Mouse (Mus musculus) CH12.LX (cell line): ENCODE measurements around the gene Tns4. TPM values are rescaled to one million over a fixed set of nuclear protein-coding genes. Genes with fewer than 3 reads are reported as not detected.
A peak's percentile ranks its signal among the peaks of the same experiment; 100 is the strongest.

ENCODE experiments used
- DNase-seq: peaks from one replicate; pipeline ENCODE4 v3.0.0-alpha.2; 2013; ENCODE audit errors: extremely low read depth
- H3K27ac ChIP-seq: 2 replicates; pipeline ENCODE4 v1.5.1; 2012; ENCODE audit warnings: low read depth, mild to moderate bottlenecking, control low read depth, moderate library complexity; ENCODE audit not compliant: insufficient read depth
- H3K27me3 ChIP-seq: replicated peaks from 2 replicates; pipeline ENCODE3; 2012; ENCODE audit warnings: inconsistent platforms
- H3K36me3 ChIP-seq, 2 experiments: replicated peaks in 1 of 2; 2 replicates each; pipeline versions ENCODE3 to v1.6.1; 2012; ENCODE audit warnings: inconsistent platforms in 1 of 2, low read length in 1 of 2, mild to moderate bottlenecking in 1 of 2, mixed read lengths in 1 of 2, moderate library complexity in 1 of 2; ENCODE audit not compliant: control insufficient read depth in 1 of 2, insufficient read depth in 1 of 2
- H3K4me1 ChIP-seq, 2 experiments: 2 replicates each; pipeline ENCODE4 v1.6.1; 2012; ENCODE audit warnings: inconsistent platforms in 1 of 2, moderate library complexity in 1 of 2; ENCODE audit not compliant: insufficient read depth in 2 of 2, control insufficient read depth in 1 of 2
- H3K4me2 ChIP-seq: 2 replicates; pipeline ENCODE4 v1.6.1; 2012; ENCODE audit warnings: low read depth, mild to moderate bottlenecking, control low read depth; ENCODE audit not compliant: poor library complexity, insufficient read depth, severe bottlenecking
- H3K4me3 ChIP-seq, 3 experiments: fragments of 150-350 bp in 1 of 3; sonication (generic) in 1 of 3; replicated peaks in 1 of 3; 2 replicates each; pipeline versions ENCODE3 to v1.5.1; 2011 to 2012; ENCODE audit warnings: low read depth in 2 of 3, low read length in 2 of 3, mild to moderate bottlenecking in 2 of 3, moderate library complexity in 2 of 3, control low read depth in 1 of 3, improper control_type of control experiment in 1 of 3, inconsistent platforms in 1 of 3, mixed read lengths in 1 of 3; ENCODE audit not compliant: poor library complexity in 1 of 3
- H3K79me2 ChIP-seq: replicated peaks from 2 replicates; pipeline ENCODE4 v1.6.1; 2012; ENCODE audit warnings: mild to moderate bottlenecking, moderate library complexity; ENCODE audit not compliant: control insufficient read depth, poor library complexity, insufficient read depth, severe bottlenecking; ENCODE audit errors: extremely low read depth
- H3K9ac ChIP-seq: 2 replicates; pipeline ENCODE4 v1.6.1; 2012; ENCODE audit warnings: low read depth, mild to moderate bottlenecking, control low read depth, moderate library complexity; ENCODE audit not compliant: insufficient read depth
- H3K9me3 ChIP-seq: replicated peaks from 2 replicates; pipeline ENCODE3; 2012; ENCODE audit warnings: low read length, inconsistent platforms, mixed read lengths
- EP300 ChIP-seq: IDR thresholded peaks from 2 replicates; pipeline ENCODE4 v1.6.1; 2011; ENCODE audit warnings: low read length, improper control_type of control experiment
- ETS1 ChIP-seq: conservative IDR thresholded peaks from 2 replicates; pipeline ENCODE4 v1.6.1; 2012; ENCODE audit warnings: low read depth, mild to moderate bottlenecking, inconsistent platforms, low read length, improper control_type of control experiment, moderate library complexity
- HCFC1 ChIP-seq: IDR thresholded peaks from 2 replicates; pipeline ENCODE4 v1.6.1; 2012; ENCODE audit warnings: low read depth, mild to moderate bottlenecking, inconsistent platforms, low read length, improper control_type of control experiment
- IRF4 ChIP-seq: IDR thresholded peaks from 2 replicates; pipeline ENCODE4 v1.6.1; 2014; ENCODE audit warnings: low read depth, mild to moderate bottlenecking, inconsistent platforms, low read length, improper control_type of control experiment
- JUN ChIP-seq: IDR thresholded peaks from 2 replicates; pipeline ENCODE4 v1.6.1; 2011; ENCODE audit warnings: low read depth, mild to moderate bottlenecking, low read length, improper control_type of control experiment, moderate library complexity; ENCODE audit not compliant: insufficient read depth
- JUND ChIP-seq: conservative IDR thresholded peaks from 2 replicates; pipeline ENCODE4 v1.6.1; 2011; ENCODE audit warnings: low read depth, low read length, improper control_type of control experiment
- KAT2A ChIP-seq: IDR thresholded peaks from 2 replicates; pipeline ENCODE4 v1.6.1; 2012; ENCODE audit warnings: low read length, improper control_type of control experiment, inconsistent platforms; ENCODE audit not compliant: insufficient replicate concordance
- MAFK ChIP-seq: IDR thresholded peaks from 2 replicates; pipeline ENCODE4 v1.6.1; 2011; ENCODE audit warnings: low read length, improper control_type of control experiment; ENCODE audit not compliant: insufficient replicate concordance
- MAX ChIP-seq: IDR thresholded peaks from 2 replicates; pipeline ENCODE4 v1.6.1; 2011; ENCODE audit warnings: low read length, improper control_type of control experiment
- MEF2A ChIP-seq: IDR thresholded peaks from 2 replicates; pipeline ENCODE4 v1.6.1; 2014; ENCODE audit warnings: low read depth, mild to moderate bottlenecking, inconsistent platforms, low read length, improper control_type of control experiment, borderline replicate concordance
- NRF1 ChIP-seq: IDR thresholded peaks from 2 replicates; pipeline ENCODE4 v1.6.1; 2014; ENCODE audit warnings: low read depth, mild to moderate bottlenecking, inconsistent platforms, low read length, improper control_type of control experiment, moderate library complexity
- PAX5 ChIP-seq: IDR thresholded peaks from 2 replicates; pipeline ENCODE4 v1.6.1; 2012; ENCODE audit warnings: low read length, inconsistent platforms, mixed read lengths
- POLR2A ChIP-seq: IDR thresholded peaks from 2 replicates; pipeline ENCODE4 v1.6.1; 2011; ENCODE audit warnings: low read depth, mild to moderate bottlenecking, improper control_type of control experiment, low read length
- POLR2AphosphoS2 ChIP-seq: IDR thresholded peaks from 2 replicates; pipeline ENCODE4 v1.6.1; 2011; ENCODE audit warnings: low read depth, low read length, improper control_type of control experiment
- RAD21 ChIP-seq: IDR thresholded peaks from 2 replicates; pipeline ENCODE4 v1.6.1; 2011; ENCODE audit warnings: low read depth, mild to moderate bottlenecking, low read length, improper control_type of control experiment, moderate library complexity
- RCOR1 ChIP-seq: conservative IDR thresholded peaks from 2 replicates; pipeline ENCODE4 v1.6.1; 2012; ENCODE audit warnings: low read depth, mild to moderate bottlenecking, inconsistent platforms, low read length, improper control_type of control experiment
- SIN3A ChIP-seq: IDR thresholded peaks from 2 replicates; pipeline ENCODE4 v1.6.1; 2012; ENCODE audit warnings: low read length, improper control_type of control experiment, inconsistent platforms
- SMC3 ChIP-seq: IDR thresholded peaks from 2 replicates; pipeline ENCODE4 v1.6.1; 2011; ENCODE audit warnings: low read depth, low read length, improper control_type of control experiment
- UBTF ChIP-seq: IDR thresholded peaks from 2 replicates; pipeline ENCODE4 v1.6.1; 2012; ENCODE audit warnings: low read depth, mild to moderate bottlenecking, inconsistent platforms, low read length, improper control_type of control experiment, moderate library complexity
- USF1 ChIP-seq: IDR thresholded peaks from 2 replicates; pipeline ENCODE4 v1.6.1; 2014; ENCODE audit warnings: low read depth, mild to moderate bottlenecking, inconsistent platforms, low read length, improper control_type of control experiment
- ZKSCAN1 ChIP-seq: IDR thresholded peaks from 2 replicates; pipeline ENCODE4 v1.6.1; 2012; ENCODE audit warnings: low read depth, inconsistent platforms, low read length, improper control_type of control experiment, borderline replicate concordance
- ZMIZ1 ChIP-seq: IDR thresholded peaks from 2 replicates; pipeline ENCODE4 v1.6.1; 2012; ENCODE audit warnings: low read depth, mild to moderate bottlenecking, inconsistent platforms, low read length, improper control_type of control experiment
- ZNF384 ChIP-seq: IDR thresholded peaks from 2 replicates; pipeline ENCODE4 v1.6.1; 2012; ENCODE audit warnings: low read depth, low read length, improper control_type of control experiment, inconsistent platforms
- dilution Hi-C: fragments of 300-500 bp; cut with MboI; formaldehyde crosslinking; loops from 2 replicates; pipeline ENCODE4 v1.14.3; 2020; ENCODE audit warnings: low sequenced_read_pairs; ENCODE audit not compliant: extremely low pct_unique_long_range_greater_than_20kb, extremely low pct_ligation_motif_present
- in situ Hi-C: fragments of 300-500 bp; cut with MboI; formaldehyde crosslinking; loops from 3 replicates; pipeline ENCODE4 v1.14.3; 2019; ENCODE audit warnings: low sequenced_read_pairs, low pct_ligation_motif_present, low pct_unique_long_range_greater_than_20kb, mixed read lengths
- polyA plus RNA-seq: library from polyadenylated mRNA; unstranded; fragments of >175 nt; gene quantifications from 2 replicates; pipeline ENCODE4 v1.2.1, GENCODE M21; 2012; ENCODE audit warnings: low read depth; ENCODE audit not compliant: insufficient read length
- total RNA-seq, 2 experiments: library from RNA; depleted of rRNA; stranded (reverse); fragments of 300-350 nt in 1 of 2; fragments of >200 nt in 1 of 2; gene quantifications; 2 replicates each; pipeline ENCODE4 v1.2.3; 2012 to 2014

Gene Tns4
- total and polyA plus RNA-seq, 3 experiments, result 0.04 to 0.11 TPM; not detected in 1

DNA sequence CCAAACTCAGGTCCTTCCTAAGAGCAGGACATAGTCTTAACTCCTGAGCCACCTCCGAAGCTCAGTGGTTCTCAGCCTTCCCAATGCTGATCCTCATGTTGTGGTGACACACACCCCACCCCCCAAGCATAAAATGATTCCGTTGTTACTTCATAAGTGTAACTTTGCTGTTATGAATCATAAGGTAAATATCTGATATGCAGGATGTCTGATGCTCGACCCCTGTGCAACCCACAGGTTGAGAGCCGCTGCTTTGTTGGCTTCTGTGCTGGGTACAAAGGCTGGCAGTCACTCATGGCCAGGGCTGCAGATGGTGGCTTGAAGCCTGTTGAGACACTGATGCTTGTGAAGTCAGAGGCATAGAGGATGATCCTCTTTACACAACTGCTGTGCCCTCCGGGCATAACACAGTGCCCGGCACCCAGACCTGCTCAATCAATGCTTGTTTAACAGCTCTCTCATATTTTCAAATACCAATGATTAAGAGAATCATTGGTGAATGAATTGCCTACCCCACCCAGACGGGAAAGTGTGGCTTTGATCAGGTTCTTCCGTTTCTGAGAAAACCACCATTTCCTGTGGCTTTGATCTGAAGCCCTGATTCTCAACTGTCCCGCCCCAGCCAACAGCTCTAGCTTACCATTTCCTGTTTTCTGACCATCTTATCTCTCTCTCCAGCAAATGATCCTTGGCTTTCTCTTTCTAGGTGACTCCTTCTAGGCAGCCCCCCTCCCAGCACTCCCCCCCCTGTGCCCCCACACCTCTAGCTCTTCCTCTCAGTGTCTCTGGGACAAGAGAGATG is 15.7 kb upstream of the Tns4 start:
- Histone ChIP-seq H3K9me3 (no peaks in the 10 kb centered on the region), H3K27ac (no peak overlapping the region), H3K4me3 (no peak overlapping the region), H3K9ac (no peak overlapping the region), H3K4me2 (no peak overlapping the region), H3K27me3 (no peaks in the 10 kb centered on the region), H3K4me1 (peaks cover 4 to 8% of the 10 kb centered on the region in 2 experiments), H3K36me3 (no peaks in the 10 kb centered on the region), H3K79me2 (no peaks in the 10 kb centered on the region)
- peak; percentile 35 for DNase-seq
- TF ChIP-seq IRF4 (no peak), UBTF (no peak), NRF1 (no peak), MAX (no peak), USF1 (no peak)
- in situ Hi-C loops (loop anchor here (5.0 kb wide), 1 partner anchor 38 kb away; no protein-coding TSS in a partner anchor), dilution Hi-C loops (no loop called here)

GRCm38 (mm10) chr11:99102575-99103270 is 13.6 kb upstream of the Tns4 start:
- no peak overlapping the region for H3K9ac ChIP-seq
- no peak overlapping the region for H3K4me2 ChIP-seq
- H3K27me3 ChIP-seq, result no peaks in the 10 kb centered on the region
- no peak overlapping the region for H3K4me3 ChIP-seq
- no peaks in the 10 kb centered on the region for H3K79me2 ChIP-seq
- in situ Hi-C loops (loop anchor here (5.0 kb wide), 1 partner anchor 35 kb away; no protein-coding TSS in a partner anchor), dilution Hi-C loops (no loop called here)
- no peak overlapping the region for H3K27ac ChIP-seq
- H3K4me1 ChIP-seq, result peaks cover 9 to 15% of the 10 kb centered on the region in 2 experiments
- no peaks in the 10 kb centered on the region for H3K36me3 ChIP-seq
- no peak for TF ChIP-seq POLR2AphosphoS2
- TF ChIP-seq USF1, result no peak
- no peak for TF ChIP-seq EP300
- TF ChIP-seq RAD21, result no peak
- TF ChIP-seq MAFK, result no peak
- no peak for TF ChIP-seq RCOR1
- no peak for TF ChIP-seq PAX5
- TF ChIP-seq ZKSCAN1, result no peak
- TF ChIP-seq JUND, result no peak
- no peak for TF ChIP-seq JUN
- TF ChIP-seq POLR2A, result no peak
- TF ChIP-seq SMC3, result no peak
- TF ChIP-seq ZNF384, result no peak
- TF ChIP-seq MEF2A, result no peak
- no peak for TF ChIP-seq ZMIZ1
- no peak for TF ChIP-seq SIN3A
- no peak for TF ChIP-seq ETS1
- no peak for TF ChIP-seq HCFC1
- no peak for TF ChIP-seq KAT2A
- DNase-seq, result no peak
- H3K9me3 ChIP-seq, result no peaks in the 10 kb centered on the region
